Mouse (Mus musculus): ENCODE measurements around the gene Trp53inp2. TPM values are rescaled to one million over a fixed set of nuclear protein-coding genes. Genes with fewer than 3 reads are reported as not detected.

Gene Trp53inp2
- polyA plus RNA-seq, 1 experiment = not detected

- Histone ChIP-seq H3K4me1 (ENCODE audit: control insufficient read depth, insufficient read depth, low read length) (no peaks in the 10 kb centered on the region), H3K4me3 (ENCODE audit: insufficient read depth, low read depth, low read length) (no peak overlapping the region), H3K27ac (ENCODE audit: insufficient read depth, low read depth, low read length) (no peak overlapping the region)
- no peak for TF ChIP-seq CTCF (IDR thresholded peaks at IDR 0.05; ENCODE audit: insufficient read depth, low read depth, low read length)
- WGBS = 68% methylated on average over 5 of the region's 5 CpGs
These were observed 13.7 kb downstream of the Trp53inp2 start for GRCm38 (mm10) chr2:155394586-155394985.

GRCm38 (mm10) chr2:155400276-155400675 is 19.4 kb downstream of the Trp53inp2 start:
- H3K27ac ChIP-seq (ENCODE audit: insufficient read depth, low read depth, low read length) = no peak overlapping the region

DNA sequence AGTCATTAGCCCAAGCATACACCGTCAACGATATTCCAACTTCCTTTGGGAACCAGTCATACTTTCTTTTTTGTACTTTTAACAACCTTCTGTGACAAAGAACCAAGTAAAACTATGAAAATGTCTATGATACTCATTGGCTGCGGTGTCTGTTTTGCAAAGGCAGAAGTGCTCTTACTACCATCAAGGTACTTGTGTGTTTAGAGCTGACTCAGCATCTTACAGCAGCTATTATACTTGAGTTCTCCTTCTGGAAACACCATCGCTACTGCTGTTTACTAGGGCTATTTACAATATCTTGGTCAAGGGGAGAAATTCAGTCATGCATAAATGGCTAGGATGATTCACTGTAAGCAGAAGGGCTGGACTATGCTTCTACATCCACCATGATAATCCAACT is 21.1 kb downstream of the Trp53inp2 start:
- WGBS = 95% methylated on average over 4 of the region's 4 CpGs
- no peaks in the 10 kb centered on the region for H3K4me1 ChIP-seq (ENCODE audit: control insufficient read depth, insufficient read depth, low read length)
- no peak overlapping the region for H3K27ac ChIP-seq (ENCODE audit: insufficient read depth, low read depth, low read length)
- H3K4me3 ChIP-seq (ENCODE audit: insufficient read depth, low read depth, low read length) = no peak overlapping the region
- TF ChIP-seq CTCF (IDR thresholded peaks at IDR 0.05; ENCODE audit: insufficient read depth, low read depth, low read length) (no peak), POLR2A (IDR thresholded peaks at IDR 0.05; ENCODE audit: insufficient read depth, low read depth, low read length) (no peak)

More at GRCm38 (mm10) chr2:155400276-155400675, 19.4 kb downstream of the Trp53inp2 start:
- Histone ChIP-seq H3K4me1 (ENCODE audit: control insufficient read depth, insufficient read depth, low read length) (no peaks in the 10 kb centered on the region), H3K4me3 (ENCODE audit: insufficient read depth, low read depth, low read length) (no peak overlapping the region)
- TF ChIP-seq CTCF (IDR thresholded peaks at IDR 0.05; ENCODE audit: insufficient read depth, low read depth, low read length) (no peak), POLR2A (IDR thresholded peaks at IDR 0.05; ENCODE audit: insufficient read depth, low read depth, low read length) (no peak)

- no peaks in the 10 kb centered on the region for H3K4me1 ChIP-seq (ENCODE audit: control insufficient read depth, insufficient read depth, low read length)
- WGBS = 88% methylated on average over 1 of the region's 1 CpGs
- no peak overlapping the region for H3K27ac ChIP-seq (ENCODE audit: insufficient read depth, low read depth, low read length)
- no peak for TF ChIP-seq CTCF (IDR thresholded peaks at IDR 0.05; ENCODE audit: insufficient read depth, low read depth, low read length)
- TF ChIP-seq POLR2A (IDR thresholded peaks at IDR 0.05; ENCODE audit: insufficient read depth, low read depth, low read length) = no peak
- H3K4me3 ChIP-seq (ENCODE audit: insufficient read depth, low read depth, low read length) = no peak overlapping the region
These were observed 23.8 kb downstream of the Trp53inp2 start for GRCm38 (mm10) chr2:155404635-155405034.

GRCm38 (mm10) chr2:155420911-155421310 is 40.1 kb downstream of the Trp53inp2 start:
- H3K4me1 ChIP-seq (ENCODE audit: control insufficient read depth, insufficient read depth, low read length) = peaks cover 3% of the 10 kb centered on the region; the same call in 1 of the 2 replicates
- H3K27ac ChIP-seq (ENCODE audit: insufficient read depth, low read depth, low read length) = no peak overlapping the region
- no peak for TF ChIP-seq CTCF (IDR thresholded peaks at IDR 0.05; ENCODE audit: insufficient read depth, low read depth, low read length)
- TF ChIP-seq POLR2A (IDR thresholded peaks at IDR 0.05; ENCODE audit: insufficient read depth, low read depth, low read length) = no peak
- WGBS = 82% methylated on average over 2 of the region's 2 CpGs
- H3K4me3 ChIP-seq (ENCODE audit: insufficient read depth, low read depth, low read length) = no peak overlapping the region

- H3K27ac ChIP-seq (ENCODE audit: insufficient read depth, low read depth, low read length) = no peak overlapping the region
- no peaks in the 10 kb centered on the region for H3K4me1 ChIP-seq (ENCODE audit: control insufficient read depth, insufficient read depth, low read length)
- TF ChIP-seq CTCF (IDR thresholded peaks at IDR 0.05; ENCODE audit: insufficient read depth, low read depth, low read length) (no peak), POLR2A (IDR thresholded peaks at IDR 0.05; ENCODE audit: insufficient read depth, low read depth, low read length) (no peak)
- H3K4me3 ChIP-seq (ENCODE audit: insufficient read depth, low read depth, low read length) = no peak overlapping the region
These were observed 55.6 kb downstream of the Trp53inp2 start for GRCm38 (mm10) chr2:155436445-155436844.

Other genes starting within 250 kb of the Trp53inp2 start
- not detected in 2 replicates for gene Itch, start 247.6 kb upstream of the Trp53inp2 start, polyA plus RNA-seq (2012; ENCODE audit: insufficient read depth, insufficient read length, low replicate concordance, missing spikeins)
- gene Dynlrb1, start 144.5 kb upstream of the Trp53inp2 start, polyA plus RNA-seq (2012; ENCODE audit: insufficient read depth, insufficient read length, low replicate concordance, missing spikeins) = not detected in 2 replicates
- gene Map1lc3a, start 104.8 kb upstream of the Trp53inp2 start, polyA plus RNA-seq (2012; ENCODE audit: insufficient read depth, insufficient read length, low replicate concordance, missing spikeins) = not detected in 2 replicates
- gene Pigu, start 23.6 kb upstream of the Trp53inp2 start, polyA plus RNA-seq (2012; ENCODE audit: insufficient read depth, insufficient read length, low replicate concordance, missing spikeins) = not detected in 2 replicates
- 44.1 TPM in 1 of 2 replicates, not detected in the other for gene Ncoa6, start 92.8 kb downstream of the Trp53inp2 start, polyA plus RNA-seq (2012; ENCODE audit: insufficient read depth, insufficient read length, low replicate concordance, missing spikeins)
- gene Acss2, start 136.9 kb downstream of the Trp53inp2 start, polyA plus RNA-seq (2012; ENCODE audit: insufficient read depth, insufficient read length, low replicate concordance, missing spikeins) = not detected in 2 replicates
- gene Ggt7, start 137.2 kb downstream of the Trp53inp2 start, polyA plus RNA-seq (2012; ENCODE audit: insufficient read depth, insufficient read length, low replicate concordance, missing spikeins) = not detected in 2 replicates
- gene Gss, start 211.8 kb downstream of the Trp53inp2 start, polyA plus RNA-seq (2012; ENCODE audit: insufficient read depth, insufficient read length, low replicate concordance, missing spikeins) = not detected in 2 replicates
- gene Myh7b, start 230.2 kb downstream of the Trp53inp2 start, polyA plus RNA-seq (2012; ENCODE audit: insufficient read depth, insufficient read length, low replicate concordance, missing spikeins) = not detected in 2 replicates

Data from olfactory bulb, adult 2 months (tissue).